ENCODE assay signal across 9 mouse cellular contexts in the genomic region with DNA sequence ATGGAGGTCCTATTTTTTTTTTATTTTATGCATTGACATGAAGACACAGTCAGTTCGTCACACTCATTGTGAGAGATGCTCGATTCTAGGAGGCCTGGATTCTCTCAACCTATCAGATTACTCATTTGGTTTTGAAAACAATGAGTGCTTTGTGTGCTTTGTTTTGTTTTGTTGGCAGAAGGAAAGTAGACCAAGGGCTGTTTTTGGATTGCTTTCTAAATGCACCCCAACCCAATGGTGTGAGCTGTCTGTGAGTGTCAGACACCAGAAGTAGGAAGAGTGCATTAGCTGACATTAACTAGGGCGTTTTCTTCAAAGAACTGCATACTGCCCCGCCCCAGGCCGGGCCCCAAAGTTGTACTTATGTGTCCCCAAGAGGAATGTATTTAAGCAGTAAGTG. TPM values are rescaled to one million over a fixed set of nuclear protein-coding genes. Genes with fewer than 3 reads are reported as not detected.
A peak's percentile ranks its signal among the peaks of the same experiment; 100 is the strongest.
DNase-seq lines count a peak whose midpoint lies in the region; ATAC-seq and TF ChIP-seq lines count a peak whose summit lies in the region.
"Had no signal": no experiment of that assay in that cellular context is flagged by ENCODE, and none has a peak within 500 bp of the region (broad histone marks: within the 10 kb centered on the region; RNA-seq: fewer than 3 reads in every experiment).

No protein-coding gene starts in this region.

- no peak for TF ChIP-seq CTCF in layer of hippocampus, adult 2 months (conservative IDR thresholded peaks at IDR 0.05)

- H3K27ac ChIP-seq in forebrain, embryonic 13.5 days = no peak overlapping the region
- H3K27ac ChIP-seq in forebrain, embryonic 15.5 days (replicated peaks) = no peak overlapping the region
- peak overlapping the region; percentile 90 for H3K27ac ChIP-seq in layer of hippocampus, adult 2 months
- no peak overlapping the region; the same call in 1 of the 2 replicates for H3K27ac ChIP-seq in embryonic facial prominence, embryonic 14.5 days (replicated peaks; ENCODE audit: low read depth, low read length)
- H3K27ac ChIP-seq in neural tube, embryonic 12.5 days = no peak overlapping the region

- no peaks in the 10 kb centered on the region for H3K36me3 ChIP-seq in forebrain, embryonic 13.5 days (ENCODE audit: poor library complexity, severe bottlenecking)
- no peaks in the 10 kb centered on the region for H3K36me3 ChIP-seq in forebrain, embryonic 15.5 days
- H3K36me3 ChIP-seq in embryonic facial prominence, embryonic 14.5 days (ENCODE audit: control insufficient read depth, insufficient read depth, low read length) = no peaks in the 10 kb centered on the region
- H3K36me3 ChIP-seq in neural tube, embryonic 12.5 days = no peaks in the 10 kb centered on the region

- H3K9me3 ChIP-seq in forebrain, embryonic 13.5 days (replicated peaks) = no peaks in the 10 kb centered on the region
- no peaks in the 10 kb centered on the region for H3K9me3 ChIP-seq in forebrain, embryonic 15.5 days
- no peaks in the 10 kb centered on the region for H3K9me3 ChIP-seq in embryonic facial prominence, embryonic 14.5 days (ENCODE audit: control insufficient read depth, low read length)
- no peaks in the 10 kb centered on the region for H3K9me3 ChIP-seq in neural tube, embryonic 12.5 days

- no peak for ATAC-seq in forebrain, embryonic 13.5 days
- ATAC-seq in forebrain, embryonic 15.5 days (replicated peaks) = no peak
- ATAC-seq in embryonic facial prominence, embryonic 14.5 days (ENCODE audit: low read depth) = no peak
- ATAC-seq in neural tube, embryonic 12.5 days (ENCODE audit: low FRiP score, low read depth) = no peak

- peaks cover 6% of the 10 kb centered on the region for H3K27me3 ChIP-seq in forebrain, embryonic 13.5 days
- no peaks in the 10 kb centered on the region for H3K27me3 ChIP-seq in forebrain, embryonic 15.5 days
- H3K27me3 ChIP-seq in embryonic facial prominence, embryonic 14.5 days (replicated peaks; ENCODE audit: control insufficient read depth, insufficient read depth, low read length) = no peaks in the 10 kb centered on the region
- peaks cover 6% of the 10 kb centered on the region; the same call in 1 of the 2 replicates for H3K27me3 ChIP-seq in neural tube, embryonic 12.5 days (replicated peaks)

- no peak overlapping the region for H3K9ac ChIP-seq in forebrain, embryonic 13.5 days
- H3K9ac ChIP-seq in forebrain, embryonic 15.5 days (replicated peaks) = no peak overlapping the region
- H3K9ac ChIP-seq in embryonic facial prominence, embryonic 14.5 days (ENCODE audit: low read depth, low read length) = no peak overlapping the region; the same call in 1 of the 2 replicates
- no peak overlapping the region for H3K9ac ChIP-seq in neural tube, embryonic 12.5 days

- H3K4me3 ChIP-seq in forebrain, embryonic 13.5 days = no peak overlapping the region
- no peak overlapping the region for H3K4me3 ChIP-seq in forebrain, embryonic 15.5 days
- H3K4me3 ChIP-seq in layer of hippocampus, adult 2 months = no peak overlapping the region; the same call in 1 of the 2 replicates
- H3K4me3 ChIP-seq in embryonic facial prominence, embryonic 14.5 days (ENCODE audit: low read depth, low read length) = peak overlapping the region; percentile 60
- H3K4me3 ChIP-seq in neural tube, embryonic 12.5 days = no peak overlapping the region

- no peak for DNase-seq in layer of hippocampus, adult 2 months (ENCODE audit: low spot score in 2 of 2)
- DNase-seq in layer of hippocampus, adult 11-12 months (ENCODE audit: low spot score) = no peak
- DNase-seq in embryonic facial prominence, embryonic 14.5 days (ENCODE audit: low spot score) = peak; percentile 20
- no peak for DNase-seq in adrenal gland, postnatal 14 days
- DNase-seq in thymus, postnatal 4 days = no peak

- H3K4me2 ChIP-seq in forebrain, embryonic 13.5 days = peak overlapping the region; percentile 68; the same call in 1 of the 2 replicates
- no peak overlapping the region for H3K4me2 ChIP-seq in forebrain, embryonic 15.5 days (replicated peaks)
- peak overlapping the region; percentile 89 for H3K4me2 ChIP-seq in embryonic facial prominence, embryonic 14.5 days (ENCODE audit: low read depth, low read length)
- H3K4me2 ChIP-seq in neural tube, embryonic 12.5 days (replicated peaks) = peak overlapping the region; percentile 83

- H3K4me1 ChIP-seq in forebrain, embryonic 13.5 days = peaks cover 30% of the 10 kb centered on the region
- H3K4me1 ChIP-seq in forebrain, embryonic 15.5 days = peaks cover 20% of the 10 kb centered on the region
- H3K4me1 ChIP-seq in embryonic facial prominence, embryonic 14.5 days (ENCODE audit: control insufficient read depth, insufficient read depth, low read length) = peaks cover 21% of the 10 kb centered on the region
- peaks cover 22% of the 10 kb centered on the region for H3K4me1 ChIP-seq in neural tube, embryonic 12.5 days

- whole genome bisulfite sequencing in forebrain, embryonic 13.5 days = 45% methylated on average over 5 of the region's 5 CpGs
- whole genome bisulfite sequencing in forebrain, embryonic 15.5 days = 39% methylated on average over 5 of the region's 5 CpGs
- WGBS in embryonic facial prominence, embryonic 14.5 days = 55% methylated on average over 5 of the region's 5 CpGs
- WGBS in neural tube, embryonic 12.5 days = 52% methylated on average over 5 of the region's 5 CpGs

RNA-seq across cellular contexts. Expression of a gene that starts 2.0 kb away (rescaled TPM):
- polyA plus RNA-seq in forebrain, embryonic 13.5 days (2015; fragmentation: Nextera tagmentation; extraction: Ambion mirVana) = 18.2 and 19.7 TPM in 2 replicates
- 24.2 and 25.5 TPM in 2 replicates for polyA plus RNA-seq in forebrain, embryonic 15.5 days (2015; fragmentation: Nextera tagmentation; extraction: Ambion mirVana)
- 10 to 100 TPM; 13.9 to 14.2 TPM for total RNA-seq in layer of hippocampus, adult 2 months (2021)
- polyA plus RNA-seq in embryonic facial prominence, embryonic 14.5 days (2014; fragmentation: Nextera tagmentation; extraction: Ambion mirVana) = 120 and 137 TPM in 2 replicates
- 29.2 and 29.3 TPM in 2 replicates for polyA plus RNA-seq in neural tube, embryonic 12.5 days (2016; fragmentation: Nextera tagmentation; extraction: Ambion mirVana)
- 62.7 and 66.2 TPM in 2 replicates for total RNA-seq in adrenal gland, postnatal 14 days (2021)

RNA-seq across cellular contexts. Expression of a gene that starts 54.5 kb away (rescaled TPM):
- 0.21 and 0.57 TPM in 2 replicates for polyA plus RNA-seq in forebrain, embryonic 13.5 days (2015; fragmentation: Nextera tagmentation; extraction: Ambion mirVana)
- polyA plus RNA-seq in forebrain, embryonic 15.5 days (2015; fragmentation: Nextera tagmentation; extraction: Ambion mirVana) = 1.5 TPM in 2 replicates
- 1 to 10 TPM; 6.2 to 6.5 TPM for total RNA-seq in layer of hippocampus, adult 2 months (2021)
- 0.10 and 0.22 TPM in 2 replicates for polyA plus RNA-seq in embryonic facial prominence, embryonic 14.5 days (2014; fragmentation: Nextera tagmentation; extraction: Ambion mirVana)
- 0.22 and 0.68 TPM in 2 replicates for polyA plus RNA-seq in neural tube, embryonic 12.5 days (2016; fragmentation: Nextera tagmentation; extraction: Ambion mirVana)
- not detected in 2 replicates for total RNA-seq in adrenal gland, postnatal 14 days (2021)
- total RNA-seq: liver, adult 2 months had no signal
- polyA plus RNA-seq: liver, adult 2 months had no signal
